Mouse (Mus musculus): ENCODE data around the gene Ttc39a. TPM values are rescaled to one million over a fixed set of nuclear protein-coding genes. Genes with fewer than 3 reads are reported as not detected.

Gene Ttc39a
- polyA plus RNA-seq, 1 experiment from 2014 or later, result 3.8 TPM

- H3K4me2 ChIP-seq (ENCODE audit: low read depth, low read length, severe bottlenecking), result no peak overlapping the region
- H3K9ac ChIP-seq (ENCODE audit: low read length), result no peak overlapping the region
- H3K4me3 ChIP-seq (ENCODE audit: low read depth, low read length), result no peak overlapping the region
- no peaks in the 10 kb centered on the region for H3K9me3 ChIP-seq (ENCODE audit: control insufficient read depth, low read length)
- H3K27me3 ChIP-seq (ENCODE audit: control insufficient read depth, insufficient read depth, low read length), result no peaks in the 10 kb centered on the region
- no peak overlapping the region for H3K27ac ChIP-seq (ENCODE audit: low read depth, low read length)
- 97% methylated on average over 5 of the region's 5 CpGs for WGBS
- DNase-seq (ENCODE audit: low spot score) (no peak), ATAC-seq (replicated peaks; ENCODE audit: low FRiP score) (no peak)
- no peaks in the 10 kb centered on the region for H3K36me3 ChIP-seq (ENCODE audit: control insufficient read depth, insufficient read depth, low read length)
- 0 out of 2 replicates have a peak, but pooled peaks cover 2% of the 10 kb centered on the region for H3K4me1 ChIP-seq (replicated peaks; ENCODE audit: control insufficient read depth, insufficient read depth, low read length)
Observed at GRCm38 (mm10) chr4:109440381-109440780, 34.0 kb downstream of the Ttc39a start.

- H3K9ac ChIP-seq (ENCODE audit: low read length), result no peak overlapping the region
- 91% methylated on average over 3 of the region's 3 CpGs for WGBS
- H3K4me2 ChIP-seq (ENCODE audit: low read depth, low read length, severe bottlenecking), result no peak overlapping the region
- no peaks in the 10 kb centered on the region for H3K36me3 ChIP-seq (ENCODE audit: control insufficient read depth, insufficient read depth, low read length)
- no peak for DNase-seq (ENCODE audit: low spot score)
- no peak overlapping the region for H3K27ac ChIP-seq (ENCODE audit: low read depth, low read length)
- ATAC-seq (replicated peaks; ENCODE audit: low FRiP score), result no peak
- H3K27me3 ChIP-seq (ENCODE audit: control insufficient read depth, insufficient read depth, low read length), result no peaks in the 10 kb centered on the region
- H3K4me1 ChIP-seq (replicated peaks; ENCODE audit: control insufficient read depth, insufficient read depth, low read length), result 0 out of 2 replicates have a peak, but pooled peaks cover 3% of the 10 kb centered on the region
- H3K4me3 ChIP-seq (ENCODE audit: low read depth, low read length), result no peak overlapping the region
- H3K9me3 ChIP-seq (ENCODE audit: control insufficient read depth, low read length), result no peaks in the 10 kb centered on the region
Observed at GRCm38 (mm10) chr4:109441000-109441399, 34.6 kb downstream of the Ttc39a start.

- Histone ChIP-seq H3K9me3 (ENCODE audit: control insufficient read depth, low read length) (no peaks in the 10 kb centered on the region), H3K27ac (ENCODE audit: low read depth, low read length) (no peak overlapping the region), H3K36me3 (ENCODE audit: control insufficient read depth, insufficient read depth, low read length) (no peaks in the 10 kb centered on the region), H3K4me3 (ENCODE audit: low read depth, low read length) (no peak overlapping the region), H3K4me2 (ENCODE audit: low read depth, low read length, severe bottlenecking) (no peak overlapping the region), H3K27me3 (ENCODE audit: control insufficient read depth, insufficient read depth, low read length) (no peaks in the 10 kb centered on the region), H3K9ac (ENCODE audit: low read length) (no peak overlapping the region), H3K4me1 (replicated peaks; ENCODE audit: control insufficient read depth, insufficient read depth, low read length) (0 out of 2 replicates have a peak, but pooled peaks cover 3% of the 10 kb centered on the region)
- DNase-seq (ENCODE audit: low spot score) (no peak), ATAC-seq (replicated peaks; ENCODE audit: low FRiP score) (no peak)
- 94% methylated on average over 7 of the region's 7 CpGs for WGBS
Observed at GRCm38 (mm10) chr4:109442126-109442525, 35.7 kb downstream of the Ttc39a start.

GRCm38 (mm10) chr4:109442649-109443048, 36.2 kb downstream of the Ttc39a start:
- no peak overlapping the region for H3K9ac ChIP-seq (ENCODE audit: low read length)
- no peaks in the 10 kb centered on the region for H3K27me3 ChIP-seq (ENCODE audit: control insufficient read depth, insufficient read depth, low read length)
- H3K36me3 ChIP-seq (ENCODE audit: control insufficient read depth, insufficient read depth, low read length), result no peaks in the 10 kb centered on the region
- H3K27ac ChIP-seq (ENCODE audit: low read depth, low read length), result no peak overlapping the region
- no peaks in the 10 kb centered on the region for H3K9me3 ChIP-seq (ENCODE audit: control insufficient read depth, low read length)
- ATAC-seq (replicated peaks; ENCODE audit: low FRiP score) (no peak), DNase-seq (ENCODE audit: low spot score) (no peak)
- 0 out of 2 replicates have a peak, but pooled peaks cover 3% of the 10 kb centered on the region for H3K4me1 ChIP-seq (replicated peaks; ENCODE audit: control insufficient read depth, insufficient read depth, low read length)
- 94% methylated on average over 4 of the region's 4 CpGs for WGBS
- no peak overlapping the region for H3K4me3 ChIP-seq (ENCODE audit: low read depth, low read length)
- no peak overlapping the region for H3K4me2 ChIP-seq (ENCODE audit: low read depth, low read length, severe bottlenecking)

- Histone ChIP-seq H3K9me3 (ENCODE audit: control insufficient read depth, low read length) (no peaks in the 10 kb centered on the region), H3K36me3 (ENCODE audit: control insufficient read depth, insufficient read depth, low read length) (no peaks in the 10 kb centered on the region), H3K4me3 (ENCODE audit: low read depth, low read length) (no peak overlapping the region), H3K27me3 (ENCODE audit: control insufficient read depth, insufficient read depth, low read length) (no peaks in the 10 kb centered on the region), H3K9ac (ENCODE audit: low read length) (no peak overlapping the region), H3K4me1 (replicated peaks; ENCODE audit: control insufficient read depth, insufficient read depth, low read length) (0 out of 2 replicates have a peak, but pooled peaks cover 3% of the 10 kb centered on the region), H3K4me2 (ENCODE audit: low read depth, low read length, severe bottlenecking) (no peak overlapping the region), H3K27ac (ENCODE audit: low read depth, low read length) (no peak overlapping the region)
- WGBS, result 61% methylated on average over 6 of the region's 6 CpGs
- no peak for DNase-seq (ENCODE audit: low spot score)
- ATAC-seq (replicated peaks; ENCODE audit: low FRiP score), result no peak
Observed at GRCm38 (mm10) chr4:109444471-109444870, 38.0 kb downstream of the Ttc39a start.

- no peak for DNase-seq (ENCODE audit: low spot score)
Observed at GRCm38 (mm10) chr4:109444951-109445350, 38.5 kb downstream of the Ttc39a start.

GRCm38 (mm10) chr4:109445397-109445796, 39.0 kb downstream of the Ttc39a start:
- Histone ChIP-seq H3K36me3 (ENCODE audit: control insufficient read depth, insufficient read depth, low read length) (no peaks in the 10 kb centered on the region), H3K27me3 (ENCODE audit: control insufficient read depth, insufficient read depth, low read length) (no peaks in the 10 kb centered on the region), H3K9me3 (ENCODE audit: control insufficient read depth, low read length) (no peaks in the 10 kb centered on the region), H3K9ac (ENCODE audit: low read length) (no peak overlapping the region), H3K4me3 (ENCODE audit: low read depth, low read length) (no peak overlapping the region), H3K4me2 (ENCODE audit: low read depth, low read length, severe bottlenecking) (no peak overlapping the region), H3K27ac (ENCODE audit: low read depth, low read length) (no peak overlapping the region), H3K4me1 (replicated peaks; ENCODE audit: control insufficient read depth, insufficient read depth, low read length) (0 out of 2 replicates have a peak, but pooled peaks cover 3% of the 10 kb centered on the region)
- DNase-seq (ENCODE audit: low spot score) (no peak), ATAC-seq (replicated peaks; ENCODE audit: low FRiP score) (no peak)
- 80% methylated on average over 2 of the region's 2 CpGs for WGBS

More at GRCm38 (mm10) chr4:109444951-109445350, 38.5 kb downstream of the Ttc39a start:
- no peaks in the 10 kb centered on the region for H3K36me3 ChIP-seq (ENCODE audit: control insufficient read depth, insufficient read depth, low read length)
- no peak overlapping the region for H3K4me2 ChIP-seq (ENCODE audit: low read depth, low read length, severe bottlenecking)
- H3K9ac ChIP-seq (ENCODE audit: low read length), result no peak overlapping the region
- 40% methylated on average over 2 of the region's 2 CpGs for WGBS
- no peaks in the 10 kb centered on the region for H3K9me3 ChIP-seq (ENCODE audit: control insufficient read depth, low read length)
- H3K4me1 ChIP-seq (replicated peaks; ENCODE audit: control insufficient read depth, insufficient read depth, low read length), result 0 out of 2 replicates have a peak, but pooled peaks cover 3% of the 10 kb centered on the region
- no peaks in the 10 kb centered on the region for H3K27me3 ChIP-seq (ENCODE audit: control insufficient read depth, insufficient read depth, low read length)
- H3K27ac ChIP-seq (ENCODE audit: low read depth, low read length), result no peak overlapping the region
- ATAC-seq (replicated peaks; ENCODE audit: low FRiP score), result no peak
- H3K4me3 ChIP-seq (ENCODE audit: low read depth, low read length), result no peak overlapping the region

- no peak overlapping the region for H3K4me3 ChIP-seq (ENCODE audit: low read depth, low read length)
- 0 out of 2 replicates have a peak, but pooled peaks cover 3% of the 10 kb centered on the region for H3K4me1 ChIP-seq (replicated peaks; ENCODE audit: control insufficient read depth, insufficient read depth, low read length)
- H3K36me3 ChIP-seq (ENCODE audit: control insufficient read depth, insufficient read depth, low read length), result no peaks in the 10 kb centered on the region
- H3K9me3 ChIP-seq (ENCODE audit: control insufficient read depth, low read length), result no peaks in the 10 kb centered on the region
- ATAC-seq (replicated peaks; ENCODE audit: low FRiP score) (no peak), DNase-seq (ENCODE audit: low spot score) (no peak)
- no peak overlapping the region for H3K9ac ChIP-seq (ENCODE audit: low read length)
- WGBS, result 82% methylated on average over 1 of the region's 1 CpGs
- no peaks in the 10 kb centered on the region for H3K27me3 ChIP-seq (ENCODE audit: control insufficient read depth, insufficient read depth, low read length)
- H3K4me2 ChIP-seq (ENCODE audit: low read depth, low read length, severe bottlenecking), result no peak overlapping the region
- H3K27ac ChIP-seq (ENCODE audit: low read depth, low read length), result no peak overlapping the region
Observed at GRCm38 (mm10) chr4:109445956-109446355, 39.5 kb downstream of the Ttc39a start.

- ATAC-seq (replicated peaks; ENCODE audit: low FRiP score), result no peak
- no peak overlapping the region for H3K27ac ChIP-seq (ENCODE audit: low read depth, low read length)
- no peak overlapping the region for H3K4me3 ChIP-seq (ENCODE audit: low read depth, low read length)
- no peaks in the 10 kb centered on the region for H3K27me3 ChIP-seq (ENCODE audit: control insufficient read depth, insufficient read depth, low read length)
- H3K9me3 ChIP-seq (ENCODE audit: control insufficient read depth, low read length), result no peaks in the 10 kb centered on the region
- H3K4me2 ChIP-seq (ENCODE audit: low read depth, low read length, severe bottlenecking), result no peak overlapping the region
- no peak overlapping the region for H3K9ac ChIP-seq (ENCODE audit: low read length)
- H3K4me1 ChIP-seq (replicated peaks; ENCODE audit: control insufficient read depth, insufficient read depth, low read length), result 0 out of 2 replicates have a peak, but pooled peaks cover 3% of the 10 kb centered on the region
- H3K36me3 ChIP-seq (ENCODE audit: control insufficient read depth, insufficient read depth, low read length), result no peaks in the 10 kb centered on the region
- DNase-seq (ENCODE audit: low spot score), result no peak
- 95% methylated on average over 2 of the region's 2 CpGs for WGBS
Observed at GRCm38 (mm10) chr4:109448531-109448930, 42.1 kb downstream of the Ttc39a start.

All from forebrain, embryonic 11.5 days (tissue).